Mouse (Mus musculus): ENCODE results near the gene Rai14.

Rai14 gene

DNA sequence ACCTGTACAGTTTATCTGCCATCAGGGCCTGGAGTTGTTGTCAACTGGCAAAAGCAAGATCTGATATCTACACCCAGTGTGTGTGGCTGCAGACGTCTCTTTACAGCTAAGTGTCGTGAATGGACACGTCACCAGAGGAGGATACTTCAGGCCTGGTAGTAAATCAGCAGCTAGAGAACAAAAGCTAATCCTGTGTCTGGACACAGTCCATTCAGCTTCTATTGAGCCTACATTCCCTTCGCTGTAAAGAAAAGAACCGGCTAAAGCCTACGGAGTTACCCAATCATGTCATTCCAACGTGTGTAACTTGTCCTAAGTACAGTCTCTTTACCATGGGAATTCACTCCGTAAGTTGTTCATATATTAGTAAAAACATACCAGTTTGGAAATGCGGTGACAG, 103.4 kb downstream of the Rai14 start:
- no peak for DNase-seq (ENCODE audit: low spot score)

GRCm38 (mm10) chr15:10609107-10609506, 105.3 kb downstream of the Rai14 start:
- no peak for DNase-seq (ENCODE audit: low spot score)

- DNase-seq (ENCODE audit: low spot score), result no peak
These were observed 105.8 kb downstream of the Rai14 start for GRCm38 (mm10) chr15:10608508-10609098.

GRCm38 (mm10) chr15:10599413-10599812, 115.0 kb downstream of the Rai14 start:
- DNase-seq (ENCODE audit: low spot score), result no peak

- DNase-seq (ENCODE audit: low spot score), result no peak
These were observed 115.9 kb downstream of the Rai14 start for GRCm38 (mm10) chr15:10598259-10599225.

DNA sequence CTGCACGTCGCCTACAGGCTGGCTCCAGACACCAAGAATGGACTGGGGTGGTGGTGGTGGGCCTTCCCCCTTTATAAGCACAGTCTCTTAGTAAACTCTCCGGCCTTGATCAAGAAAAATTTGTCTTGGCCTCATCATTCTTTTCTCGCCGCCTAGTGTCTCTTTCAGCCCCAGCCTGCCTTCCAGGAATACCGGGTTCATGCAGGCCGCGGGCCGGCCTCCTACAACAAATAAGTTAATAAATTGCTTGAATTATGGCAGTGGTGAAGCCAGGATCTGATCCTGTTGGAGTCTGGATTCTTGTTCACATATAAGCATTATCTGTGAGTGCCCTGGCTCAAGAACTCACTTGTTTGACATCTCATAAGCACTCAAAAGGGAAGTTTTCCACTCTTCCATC, 117.6 kb downstream of the Rai14 start:
- DNase-seq (ENCODE audit: low spot score), result peak; percentile 19

- no peak for DNase-seq (ENCODE audit: low spot score)
These were observed 119.0 kb downstream of the Rai14 start for GRCm38 (mm10) chr15:10595408-10595807.

DNA sequence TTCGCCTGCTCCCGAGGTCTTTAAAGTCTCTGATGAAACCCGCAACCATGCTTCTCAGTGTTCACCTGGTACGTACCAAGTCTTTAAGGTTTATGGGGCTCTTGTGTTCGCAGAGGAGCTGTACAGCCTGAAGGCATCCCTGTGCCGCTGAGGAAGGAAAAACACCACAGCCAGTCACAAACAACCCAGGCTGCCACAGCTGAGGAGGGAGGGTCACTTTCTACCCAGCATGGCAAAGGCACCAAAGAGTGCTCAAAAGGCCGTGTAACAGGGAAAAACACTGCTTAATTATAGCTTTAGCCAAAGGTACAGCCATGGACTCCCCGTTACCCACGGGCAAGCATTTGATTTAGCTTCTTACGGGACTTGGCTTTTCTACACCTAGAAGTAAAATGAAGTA, 119.5 kb downstream of the Rai14 start:
- no peak for DNase-seq (ENCODE audit: low spot score)

GRCm38 (mm10) chr15:10593094-10593493, 121.3 kb downstream of the Rai14 start:
- DNase-seq (ENCODE audit: low spot score), result no peak

- DNase-seq (ENCODE audit: low spot score), result peak; percentile 28
These were observed 127.9 kb downstream of the Rai14 start for GRCm38 (mm10) chr15:10586565-10586964.

DNA sequence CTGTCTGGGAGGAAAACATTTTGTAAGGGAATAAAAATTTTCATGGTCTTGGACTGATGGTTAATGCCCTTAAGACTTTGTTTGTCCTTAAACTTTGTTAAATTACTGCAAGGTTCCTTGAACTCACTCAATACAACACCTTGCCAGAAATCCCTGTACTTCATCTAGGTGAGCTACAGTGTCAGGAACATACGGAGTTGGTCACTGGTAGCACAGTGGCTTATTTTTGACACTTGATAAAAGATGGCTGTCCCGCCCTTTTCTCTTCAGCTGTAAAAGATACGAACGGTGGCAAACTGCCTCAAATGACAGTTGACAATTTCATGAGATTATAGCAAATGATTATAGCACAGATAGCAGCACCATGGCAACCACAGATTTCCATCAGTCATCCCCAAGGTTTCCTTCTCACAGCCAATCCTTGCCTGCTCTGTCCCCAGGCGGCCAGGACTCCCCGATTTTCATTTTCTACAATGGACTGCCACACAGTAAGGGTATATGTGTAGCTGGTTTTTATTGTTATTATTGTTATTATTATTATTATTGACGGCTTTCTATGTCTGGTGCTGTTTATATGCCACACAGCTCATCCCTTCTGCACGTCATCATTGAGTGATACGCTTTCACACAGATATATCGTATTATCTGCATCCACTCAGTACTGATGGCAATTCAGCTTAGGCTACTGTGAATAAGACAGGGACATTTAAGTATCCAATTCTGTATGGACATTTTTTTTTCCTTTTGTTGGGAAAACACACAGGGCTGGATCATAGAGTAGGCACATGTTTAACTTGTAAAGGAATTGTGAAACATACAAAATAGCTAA, 129.9 kb downstream of the Rai14 start:
- peak; percentile 3 for DNase-seq (ENCODE audit: low spot score)

- peak; percentile 76 for DNase-seq (ENCODE audit: low spot score)
These were observed 131.0 kb downstream of the Rai14 start for GRCm38 (mm10) chr15:10583408-10583807.

GRCm38 (mm10) chr15:10579159-10579558, 135.3 kb downstream of the Rai14 start:
- peak; percentile 7 for DNase-seq (ENCODE audit: low spot score)

DNA sequence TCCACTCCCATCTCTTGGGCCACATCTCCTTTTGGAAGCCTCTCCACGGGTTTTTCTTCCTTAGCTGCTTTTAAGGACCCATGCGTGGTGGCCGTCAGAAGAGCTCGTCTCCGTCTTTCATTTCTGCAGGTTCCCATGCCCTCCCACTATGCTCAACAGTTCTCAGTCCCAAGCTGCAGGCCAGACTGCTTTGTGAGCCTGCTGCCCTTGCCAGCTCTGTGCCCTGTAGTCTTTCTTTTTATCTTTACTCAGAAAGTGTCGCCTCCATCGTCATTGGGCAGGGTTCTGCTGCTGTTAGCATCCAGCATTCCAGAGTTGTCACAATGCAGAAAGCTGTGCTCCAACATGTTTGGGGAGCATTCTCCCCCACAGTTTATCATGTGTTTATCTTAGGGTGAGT, 147.9 kb downstream of the Rai14 start:
- DNase-seq (ENCODE audit: low spot score), result peak; percentile 30

- DNase-seq (ENCODE audit: low spot score), result peak; percentile 16
These were observed 150.2 kb downstream of the Rai14 start for GRCm38 (mm10) chr15:10564201-10564600.

DNA sequence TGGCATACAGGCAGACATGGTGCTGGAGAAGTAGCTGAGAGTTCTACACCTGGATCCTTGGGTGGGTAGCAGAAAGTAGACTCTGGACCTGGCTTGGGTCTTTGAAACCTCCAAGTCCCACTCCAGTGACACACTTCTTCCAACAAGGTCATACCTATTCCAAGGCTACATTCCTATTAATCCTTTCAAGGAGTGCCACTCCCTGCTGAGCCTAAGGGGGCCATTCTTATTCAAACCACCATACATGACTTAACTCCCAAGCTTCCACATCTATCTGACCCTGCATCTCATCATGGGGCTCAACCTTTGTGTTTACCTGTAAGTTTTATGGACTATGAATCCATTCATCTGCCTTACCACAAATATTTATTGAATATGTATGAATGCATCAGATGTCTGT, 152.1 kb downstream of the Rai14 start:
- no peak for DNase-seq (ENCODE audit: low spot score)

DNA sequence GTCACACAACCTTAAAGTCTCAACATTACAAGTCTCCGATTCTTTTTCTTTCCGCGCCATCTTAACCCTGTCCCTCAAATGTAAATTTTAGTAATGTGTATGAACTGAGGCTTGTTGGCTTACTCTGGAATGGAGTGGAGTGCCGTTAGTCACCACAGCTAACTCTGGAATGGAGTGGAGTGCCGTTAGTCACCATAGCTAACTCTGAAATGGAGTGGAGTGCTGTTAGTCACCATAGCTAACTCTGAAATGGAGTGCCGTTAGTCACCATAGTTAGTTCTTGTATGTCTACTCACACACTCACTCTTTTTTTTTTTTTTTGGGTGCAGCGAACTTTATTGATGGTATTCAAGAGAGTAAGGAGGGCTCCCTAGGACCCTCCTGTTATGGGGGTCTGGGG, 154.4 kb downstream of the Rai14 start:
- no peak for DNase-seq (ENCODE audit: low spot score)

- no peak for DNase-seq (ENCODE audit: low spot score)
These were observed 156.0 kb downstream of the Rai14 start, which contains the start of gene Ttc23l for GRCm38 (mm10) chr15:10558465-10558864. Gene Ttc23l, minus strand, starts transcription at chr15:10558668.

DNA sequence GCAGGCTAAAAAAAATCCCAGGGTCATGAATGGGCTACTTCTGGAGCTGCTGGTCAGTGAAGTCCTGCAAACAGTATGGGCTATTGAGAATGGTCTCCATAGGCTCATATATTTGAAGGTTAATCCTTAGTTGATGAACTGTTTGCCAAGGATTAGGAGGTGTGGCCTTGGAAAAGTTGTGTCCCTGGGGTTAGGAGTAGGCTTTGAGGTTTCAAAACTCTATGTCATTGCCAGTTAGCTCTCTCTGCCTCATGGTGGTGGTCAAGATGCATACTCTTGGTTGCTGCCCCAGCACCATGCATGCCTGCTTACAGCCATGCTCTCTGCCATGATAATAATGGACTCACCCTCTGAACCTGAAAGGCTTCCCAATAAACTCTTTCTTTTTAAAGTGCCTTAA, 160.1 kb downstream of the Rai14 start:
- no peak for DNase-seq (ENCODE audit: low spot score)

- no peak for DNase-seq (ENCODE audit: low spot score)
These were observed 173.9 kb downstream of the Rai14 start for GRCm38 (mm10) chr15:10540271-10541088.

- no peak for DNase-seq (ENCODE audit: low spot score)
These were observed 178.5 kb downstream of the Rai14 start for GRCm38 (mm10) chr15:10535969-10536368.

GRCm38 (mm10) chr15:10534591-10534990, 179.8 kb downstream of the Rai14 start:
- DNase-seq (ENCODE audit: low spot score), result no peak

All from testis, postnatal 10 days (tissue).